Mouse (Mus musculus): ENCODE data around the gene Gpatch4. TPM values are rescaled to one million over a fixed set of nuclear protein-coding genes. Genes with fewer than 3 reads are reported as not detected.

Gene Gpatch4
- polyA plus RNA-seq, 1 experiment from 2014 or later: 10.8 TPM

DNA sequence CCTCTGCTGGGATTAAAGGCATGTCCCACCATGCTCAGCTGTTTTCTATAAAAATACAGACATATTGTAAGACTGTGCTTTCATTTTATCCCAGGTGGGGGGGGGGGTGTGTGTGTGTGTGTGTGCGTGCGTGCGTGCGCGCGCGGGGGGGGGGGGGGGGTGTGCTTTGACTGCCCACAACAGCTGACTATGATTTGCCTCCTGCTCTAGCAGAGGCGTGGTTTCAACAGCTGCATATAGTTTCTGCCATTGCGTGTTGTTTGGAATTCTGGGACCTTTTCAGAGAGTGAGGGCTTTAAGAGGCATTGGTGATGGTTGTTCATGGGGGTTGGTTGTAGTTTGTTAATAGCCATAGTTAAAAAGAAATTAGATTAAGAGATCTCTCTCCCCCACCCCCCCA is 42.6 kb downstream of the Gpatch4 start:
- 97% methylated on average over 9 of the region's 9 CpGs for WGBS
- H3K4me3 ChIP-seq (ENCODE audit: low read depth, low read length): no peak overlapping the region
- H3K9me3 ChIP-seq (ENCODE audit: low read length): no peaks in the 10 kb centered on the region
- ATAC-seq (no peak), DNase-seq (ENCODE audit: low spot score) (no peak)
- H3K27me3 ChIP-seq (replicated peaks; ENCODE audit: insufficient read depth, low read length): no peaks in the 10 kb centered on the region
- TF ChIP-seq EP300 (IDR thresholded peaks at IDR 0.05) (no peak), CTCF (IDR thresholded peaks at IDR 0.05) (no peak)
- no peak overlapping the region for H3K27ac ChIP-seq (ENCODE audit: low read length)
- no peak overlapping the region for H3K9ac ChIP-seq (replicated peaks; ENCODE audit: low read depth)
- no peaks in the 10 kb centered on the region for H3K36me3 ChIP-seq (ENCODE audit: insufficient read depth, low read length)
- peaks cover 6% of the 10 kb centered on the region; the same call in 1 of the 2 replicates for H3K4me1 ChIP-seq (ENCODE audit: insufficient read depth, low read depth, low read length)
- H3K4me2 ChIP-seq (replicated peaks; ENCODE audit: low read depth, low read length): no peak overlapping the region

DNA sequence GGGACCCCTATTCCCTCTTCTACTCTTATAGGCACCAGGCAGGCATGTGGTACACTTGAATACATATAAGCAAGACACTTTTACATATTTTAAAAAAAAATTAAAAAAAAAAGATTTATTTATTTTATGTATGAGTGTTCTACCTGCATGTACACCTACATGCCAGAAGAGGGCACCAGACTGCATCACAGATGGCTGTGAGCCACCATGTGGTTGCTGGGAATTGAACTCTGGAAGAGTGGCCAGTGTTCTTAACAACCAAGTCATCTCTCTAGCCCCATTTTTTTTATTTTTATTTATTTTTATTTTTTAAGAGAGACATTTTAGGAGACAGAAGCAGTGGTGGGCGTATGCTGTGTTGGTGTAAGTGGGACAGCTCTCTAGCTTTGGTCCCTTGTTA is 44.8 kb downstream of the Gpatch4 start:
- Histone ChIP-seq H3K27me3 (replicated peaks; ENCODE audit: insufficient read depth, low read length) (no peaks in the 10 kb centered on the region), H3K4me3 (ENCODE audit: low read depth, low read length) (no peak overlapping the region), H3K36me3 (ENCODE audit: insufficient read depth, low read length) (no peaks in the 10 kb centered on the region), H3K9ac (replicated peaks; ENCODE audit: low read depth) (no peak overlapping the region), H3K4me2 (replicated peaks; ENCODE audit: low read depth, low read length) (no peak overlapping the region), H3K4me1 (ENCODE audit: insufficient read depth, low read depth, low read length) (no peaks in the 10 kb centered on the region), H3K27ac (ENCODE audit: low read length) (no peak overlapping the region), H3K9me3 (ENCODE audit: low read length) (no peaks in the 10 kb centered on the region)
- WGBS: 86% methylated on average over 1 of the region's 1 CpGs
- TF ChIP-seq CTCF (IDR thresholded peaks at IDR 0.05): peak; percentile 84
- TF ChIP-seq EP300 (IDR thresholded peaks at IDR 0.05): no peak; the same call in 1 of the 2 replicates
- DNase-seq (ENCODE audit: low spot score) (peak; percentile 51), ATAC-seq (peak; percentile 37)

DNA sequence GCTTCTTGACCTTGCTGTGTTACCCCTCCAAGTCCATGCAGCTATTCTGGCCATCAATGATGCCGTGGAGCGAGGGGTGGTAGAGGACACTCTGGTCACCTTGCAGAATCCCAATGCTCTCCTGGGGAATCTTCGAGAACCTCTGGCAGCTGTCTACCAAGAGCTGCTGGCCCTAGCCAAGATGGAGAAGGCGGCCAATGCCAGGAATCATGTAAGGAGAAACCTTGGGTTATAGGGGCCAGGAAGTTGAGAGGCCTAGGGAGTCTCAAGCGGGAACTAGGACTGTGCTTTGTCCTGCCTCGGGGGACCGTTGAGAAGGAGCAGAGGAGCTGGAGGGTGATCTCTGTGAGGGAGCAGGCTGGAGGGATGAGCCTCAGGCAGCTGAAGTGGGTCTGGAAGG is 47.2 kb downstream of the Gpatch4 start:
- no peak overlapping the region for H3K9ac ChIP-seq (replicated peaks; ENCODE audit: low read depth)
- no peak overlapping the region for H3K27ac ChIP-seq (ENCODE audit: low read length)
- TF ChIP-seq CTCF (IDR thresholded peaks at IDR 0.05): no peak
- no peak for TF ChIP-seq EP300 (IDR thresholded peaks at IDR 0.05)
- WGBS: 93% methylated on average over 7 of the region's 7 CpGs
- no peak overlapping the region for H3K4me3 ChIP-seq (ENCODE audit: low read depth, low read length)
- H3K27me3 ChIP-seq (replicated peaks; ENCODE audit: insufficient read depth, low read length): no peaks in the 10 kb centered on the region
- no peak for DNase-seq (ENCODE audit: low spot score)
- no peak overlapping the region for H3K4me2 ChIP-seq (replicated peaks; ENCODE audit: low read depth, low read length)
- no peak for ATAC-seq
- no peaks in the 10 kb centered on the region for H3K9me3 ChIP-seq (ENCODE audit: low read length)
- no peaks in the 10 kb centered on the region; the same call in 1 of the 2 replicates for H3K36me3 ChIP-seq (ENCODE audit: insufficient read depth, low read length)
- no peaks in the 10 kb centered on the region for H3K4me1 ChIP-seq (ENCODE audit: insufficient read depth, low read depth, low read length)

DNA sequence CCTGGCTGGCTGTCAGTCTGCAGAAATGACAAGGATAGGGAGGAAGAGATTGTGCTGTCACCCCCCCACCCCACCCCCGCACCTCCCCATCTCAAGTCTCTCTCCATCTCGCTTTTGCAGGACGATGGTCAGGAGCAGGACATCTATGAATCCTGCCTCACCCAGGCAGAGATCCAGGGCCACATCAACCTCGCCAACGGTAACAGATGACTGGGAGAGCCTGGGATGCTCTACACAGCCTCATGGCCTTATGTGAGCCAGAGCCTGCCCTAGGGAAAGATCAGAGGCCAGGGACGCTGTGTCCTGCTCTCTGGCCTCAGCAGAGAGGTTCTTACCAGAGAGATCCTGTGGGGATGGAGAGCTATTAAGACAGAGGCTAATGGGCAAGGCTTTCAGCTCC is 47.7 kb downstream of the Gpatch4 start:
- 95% methylated on average over 6 of the region's 6 CpGs for WGBS
- no peak for TF ChIP-seq CTCF (IDR thresholded peaks at IDR 0.05)
- no peak for TF ChIP-seq EP300 (IDR thresholded peaks at IDR 0.05)
- H3K4me3 ChIP-seq (ENCODE audit: low read depth, low read length): no peak overlapping the region
- H3K27me3 ChIP-seq (replicated peaks; ENCODE audit: insufficient read depth, low read length): no peaks in the 10 kb centered on the region
- no peaks in the 10 kb centered on the region for H3K9me3 ChIP-seq (ENCODE audit: low read length)
- DNase-seq (ENCODE audit: low spot score): no peak
- no peak overlapping the region for H3K27ac ChIP-seq (ENCODE audit: low read length)
- H3K9ac ChIP-seq (replicated peaks; ENCODE audit: low read depth): no peak overlapping the region
- H3K36me3 ChIP-seq (ENCODE audit: insufficient read depth, low read length): no peaks in the 10 kb centered on the region; the same call in 1 of the 2 replicates
- no peaks in the 10 kb centered on the region for H3K4me1 ChIP-seq (ENCODE audit: insufficient read depth, low read depth, low read length)
- ATAC-seq: no peak
- no peak overlapping the region for H3K4me2 ChIP-seq (replicated peaks; ENCODE audit: low read depth, low read length)

DNA sequence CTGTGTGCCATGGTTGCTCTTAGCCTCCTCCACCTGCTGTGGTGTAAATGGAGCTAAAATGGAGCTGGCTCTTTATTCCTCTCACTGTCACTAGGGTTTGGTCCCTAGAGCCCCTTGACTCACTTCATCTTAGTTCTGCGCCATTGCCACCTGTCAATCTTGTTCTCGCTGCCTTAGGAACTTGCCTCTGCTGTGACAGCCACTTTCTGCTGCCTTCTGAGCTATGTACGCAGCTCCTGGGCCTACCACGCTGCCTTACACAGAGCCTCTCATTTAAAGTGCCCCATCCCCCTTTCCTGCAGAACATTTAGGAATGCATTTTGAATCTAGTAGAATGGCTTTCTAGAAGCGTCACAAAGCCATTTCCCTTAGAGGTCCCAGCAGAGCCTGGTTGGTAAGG is 51.2 kb downstream of the Gpatch4 start:
- ATAC-seq (no peak), DNase-seq (ENCODE audit: low spot score) (no peak)
- H3K4me2 ChIP-seq (replicated peaks; ENCODE audit: low read depth, low read length): no peak overlapping the region
- no peak overlapping the region for H3K27ac ChIP-seq (ENCODE audit: low read length)
- no peak overlapping the region for H3K4me3 ChIP-seq (ENCODE audit: low read depth, low read length)
- no peak overlapping the region for H3K9ac ChIP-seq (replicated peaks; ENCODE audit: low read depth)
- no peaks in the 10 kb centered on the region for H3K4me1 ChIP-seq (ENCODE audit: insufficient read depth, low read depth, low read length)
- no peaks in the 10 kb centered on the region for H3K9me3 ChIP-seq (ENCODE audit: low read length)
- no peak for TF ChIP-seq EP300 (IDR thresholded peaks at IDR 0.05)
- no peak for TF ChIP-seq CTCF (IDR thresholded peaks at IDR 0.05)
- 87% methylated on average over 5 of the region's 5 CpGs for WGBS
- no peaks in the 10 kb centered on the region; the same call in 1 of the 2 replicates for H3K36me3 ChIP-seq (ENCODE audit: insufficient read depth, low read length)
- H3K27me3 ChIP-seq (replicated peaks; ENCODE audit: insufficient read depth, low read length): no peaks in the 10 kb centered on the region

DNA sequence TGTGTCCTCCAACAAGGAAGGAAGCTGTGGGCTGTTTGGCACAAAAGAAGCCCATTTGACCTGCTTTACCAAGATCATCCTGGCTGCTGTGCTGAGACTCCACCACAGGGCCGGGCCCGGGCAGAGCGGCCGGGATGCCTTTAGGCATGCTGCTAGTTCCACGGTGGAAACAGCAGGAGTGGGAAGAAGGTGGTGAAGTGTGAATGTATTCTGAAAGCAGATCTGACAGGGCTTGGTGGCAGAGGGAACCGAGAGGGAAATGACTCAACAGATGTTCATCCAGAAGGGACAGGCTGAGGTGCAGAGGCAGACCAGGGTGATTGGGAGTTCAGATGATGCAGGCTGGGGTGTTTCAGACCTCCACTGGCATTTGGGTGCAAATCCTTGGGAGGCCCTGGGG is 54.8 kb downstream of the Gpatch4 start:
- H3K9me3 ChIP-seq (ENCODE audit: low read length): no peaks in the 10 kb centered on the region
- H3K4me3 ChIP-seq (ENCODE audit: low read depth, low read length): no peak overlapping the region
- ATAC-seq (no peak), DNase-seq (ENCODE audit: low spot score) (no peak)
- no peak for TF ChIP-seq CTCF (IDR thresholded peaks at IDR 0.05)
- no peak for TF ChIP-seq EP300 (IDR thresholded peaks at IDR 0.05)
- no peaks in the 10 kb centered on the region for H3K27me3 ChIP-seq (replicated peaks; ENCODE audit: insufficient read depth, low read length)
- no peaks in the 10 kb centered on the region; the same call in 1 of the 2 replicates for H3K36me3 ChIP-seq (ENCODE audit: insufficient read depth, low read length)
- no peak overlapping the region for H3K27ac ChIP-seq (ENCODE audit: low read length)
- H3K4me1 ChIP-seq (ENCODE audit: insufficient read depth, low read depth, low read length): no peaks in the 10 kb centered on the region
- H3K9ac ChIP-seq (replicated peaks; ENCODE audit: low read depth): no peak overlapping the region
- no peak overlapping the region for H3K4me2 ChIP-seq (replicated peaks; ENCODE audit: low read depth, low read length)
- WGBS: 67% methylated on average over 6 of the region's 6 CpGs

DNA sequence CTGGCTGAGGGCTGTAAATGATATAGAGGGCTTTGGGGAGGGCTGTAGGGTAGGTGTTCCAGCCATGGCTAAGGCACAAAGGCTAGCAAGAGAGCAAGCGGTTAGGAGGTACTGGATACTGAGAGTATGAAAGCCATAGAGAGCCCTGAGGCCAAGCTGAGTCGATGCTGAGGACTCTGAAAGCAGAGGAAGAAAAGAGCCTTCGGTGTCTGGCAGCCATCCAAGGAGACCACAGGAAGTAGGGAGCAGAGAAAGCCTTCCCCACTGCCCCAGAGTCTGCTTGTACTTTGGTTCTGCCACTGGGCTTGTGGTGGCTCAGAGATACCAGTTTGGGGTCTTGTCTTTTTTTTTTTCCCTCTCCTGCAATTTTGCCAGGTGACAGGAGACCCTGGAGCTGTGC is 57.3 kb downstream of the Gpatch4 start:
- Histone ChIP-seq H3K4me1 (ENCODE audit: insufficient read depth, low read depth, low read length) (no peaks in the 10 kb centered on the region), H3K36me3 (ENCODE audit: insufficient read depth, low read length) (no peaks in the 10 kb centered on the region; the same call in 1 of the 2 replicates), H3K9ac (replicated peaks; ENCODE audit: low read depth) (no peak overlapping the region), H3K9me3 (ENCODE audit: low read length) (no peaks in the 10 kb centered on the region), H3K4me2 (replicated peaks; ENCODE audit: low read depth, low read length) (no peak overlapping the region), H3K27ac (ENCODE audit: low read length) (no peak overlapping the region), H3K4me3 (ENCODE audit: low read depth, low read length) (no peak overlapping the region), H3K27me3 (replicated peaks; ENCODE audit: insufficient read depth, low read length) (no peaks in the 10 kb centered on the region)
- ATAC-seq (no peak), DNase-seq (ENCODE audit: low spot score) (no peak)
- no peak for TF ChIP-seq EP300 (IDR thresholded peaks at IDR 0.05)
- no peak for TF ChIP-seq CTCF (IDR thresholded peaks at IDR 0.05)
- WGBS: 52% methylated on average over 3 of the region's 3 CpGs

Measured in lung, postnatal 0 days (tissue).